ENCODE assay signal across 8 mouse cellular contexts in the genomic region with DNA sequence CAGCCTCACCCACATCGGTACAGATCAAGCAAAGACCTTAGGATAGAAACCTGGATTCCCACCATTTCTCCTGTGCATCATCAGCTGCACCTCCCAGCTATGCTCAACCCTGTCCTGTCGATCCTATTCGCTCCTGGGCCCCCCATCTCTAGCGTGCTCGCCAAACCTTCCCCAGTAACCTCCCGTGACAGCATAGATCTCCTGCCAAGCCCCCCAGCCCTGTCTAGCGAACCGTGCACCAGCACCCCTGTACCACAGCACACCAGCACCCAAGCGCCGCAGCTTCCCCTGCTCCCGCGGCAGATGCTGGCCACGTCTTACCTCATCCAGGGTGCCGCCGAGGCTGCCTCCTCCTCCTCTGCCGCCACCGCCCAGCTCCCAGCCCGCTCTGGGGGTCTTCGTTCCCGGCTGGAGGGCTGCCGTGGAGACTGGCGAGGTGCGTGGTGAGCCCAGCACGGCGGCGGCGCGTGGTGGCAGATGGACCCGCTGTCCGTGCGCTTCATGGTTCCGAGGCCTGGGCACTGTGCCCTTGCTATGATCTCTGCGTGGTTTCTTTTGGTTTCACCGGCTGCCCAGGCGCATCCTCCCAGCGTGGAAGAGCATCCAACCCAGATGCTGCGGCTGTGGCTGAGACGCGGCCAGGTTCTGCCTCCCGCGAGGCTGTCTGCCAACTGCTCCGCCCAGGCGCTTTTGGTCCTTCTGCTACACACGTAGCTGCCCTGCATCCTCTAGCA. TPM values are rescaled to one million over a fixed set of nuclear protein-coding genes. Genes with fewer than 3 reads are reported as not detected.
DNase-seq lines count a peak whose midpoint lies in the region; ATAC-seq and TF ChIP-seq lines count a peak whose summit lies in the region.

Gene Pde4dip (minus strand): TSS at position 540 of the 734 bp plus-strand sequence.

- peak; percentile 84 for ATAC-seq in hindbrain, embryonic 15.5 days (ENCODE audit: low FRiP score, low read depth)
- no peak for ATAC-seq in limb, embryonic 12.5 days (ENCODE audit: insufficient number of reproducible peaks, insufficient read depth, low FRiP score, low TSS enrichment, low read depth)

- H3K9me3 ChIP-seq in hindbrain, embryonic 15.5 days: no peaks in the 10 kb centered on the region
- no peaks in the 10 kb centered on the region for H3K9me3 ChIP-seq in limb, embryonic 12.5 days

- no peak for TF ChIP-seq CTCF in testis, adult 2 months (IDR thresholded peaks at IDR 0.05; ENCODE audit: control insufficient read depth, insufficient read depth, insufficient replicate concordance, low read depth, low read length)

- H3K27me3 ChIP-seq in testis, adult 2 months (ENCODE audit: control insufficient read depth, insufficient read depth, low read length): no peaks in the 10 kb centered on the region
- H3K27me3 ChIP-seq in hindbrain, embryonic 15.5 days: no peaks in the 10 kb centered on the region
- peaks cover 35% of the 10 kb centered on the region for H3K27me3 ChIP-seq in limb, embryonic 12.5 days

- peak within 1 kb of the TSS; percentile 64 for H3K4me2 ChIP-seq in hindbrain, embryonic 15.5 days
- H3K4me2 ChIP-seq in limb, embryonic 12.5 days: peak within 1 kb of the TSS; percentile 94

- no peak for TF ChIP-seq POLR2A in testis, adult 2 months (IDR thresholded peaks at IDR 0.05; ENCODE audit: control insufficient read depth, low read depth, low read length)

- peaks cover 6% of the 10 kb centered on the region; the same call in 1 of the 2 replicates for H3K4me1 ChIP-seq in testis, adult 2 months (ENCODE audit: control insufficient read depth, insufficient read depth, low read length)
- peaks cover 5% of the 10 kb centered on the region for H3K4me1 ChIP-seq in hindbrain, embryonic 15.5 days (replicated peaks)
- peaks cover 8% of the 10 kb centered on the region for H3K4me1 ChIP-seq in limb, embryonic 12.5 days (replicated peaks)

- WGBS in hindbrain, embryonic 15.5 days: under 1% methylated on average over 43 of the region's 44 CpGs
- 2% methylated on average over 44 of the region's 44 CpGs for WGBS in limb, embryonic 12.5 days

- H3K27ac ChIP-seq in testis, adult 2 months (ENCODE audit: control insufficient read depth, insufficient read depth, low read depth, low read length): no peak within 1 kb of the TSS
- peak within 1 kb of the TSS; percentile 90 for H3K27ac ChIP-seq in hindbrain, embryonic 15.5 days (replicated peaks)
- H3K27ac ChIP-seq in limb, embryonic 12.5 days: no peak within 1 kb of the TSS

- H3K36me3 ChIP-seq in testis, adult 2 months (ENCODE audit: control insufficient read depth, insufficient read depth, low read length): no peaks in the 10 kb centered on the region
- no peaks in the 10 kb centered on the region for H3K36me3 ChIP-seq in hindbrain, embryonic 15.5 days
- no peaks in the 10 kb centered on the region for H3K36me3 ChIP-seq in limb, embryonic 12.5 days

- H3K4me3 ChIP-seq in testis, adult 2 months (ENCODE audit: control insufficient read depth, low read depth, low read length): peak within 1 kb of the TSS; percentile 32
- peak within 1 kb of the TSS; percentile 61 for H3K4me3 ChIP-seq in hindbrain, embryonic 15.5 days
- H3K4me3 ChIP-seq in limb, embryonic 12.5 days (replicated peaks): peak within 1 kb of the TSS; percentile 53

- H3K9ac ChIP-seq in hindbrain, embryonic 15.5 days: peak within 1 kb of the TSS; percentile 79
- peak within 1 kb of the TSS; percentile 61 for H3K9ac ChIP-seq in limb, embryonic 12.5 days (replicated peaks)

- DNase-seq in testis, postnatal 14 days (ENCODE audit: low spot score): no peak
- peak; percentile 94 to 96 for DNase-seq in cerebellum, postnatal 10 days
- peak; percentile 82 to 86 for DNase-seq in frontal cortex, postnatal 36 days (ENCODE audit: low spot score in 2 of 2)
- DNase-seq in retina, embryonic 14.5 days (ENCODE audit: low spot score): peak; percentile 43
- DNase-seq in urinary bladder, postnatal 36 days (ENCODE audit: low spot score in 2 of 2): no peak

RNA-seq across cellular contexts. Expression of gene Pde4dip, which starts in this region (rescaled TPM):
- 142 and 160 TPM in 2 replicates for polyA plus RNA-seq in testis, adult 2 months (2012; rRNA removed)
- 62.3 and 66.1 TPM in 2 replicates for polyA plus RNA-seq in hindbrain, embryonic 15.5 days (2015; fragmentation: Nextera tagmentation; extraction: Ambion mirVana)
- 31.9 and 35.8 TPM in 2 replicates for polyA plus RNA-seq in limb, embryonic 12.5 days (2016; fragmentation: Nextera tagmentation; extraction: Ambion mirVana)

Comparison
In these comparisons a context has a peak if more than half of its experiments do, and no peak if none do; other contexts are left out.
1. DNase-seq: peak in cerebellum, postnatal 10 days (2 of 2), frontal cortex, postnatal 36 days (2 of 2) and retina, embryonic 14.5 days (single experiment); none in testis, postnatal 14 days (single experiment) and urinary bladder, postnatal 36 days (0 of 2).
2. Peak in every context shown above with its lines, with median percentiles within 50 percentile points of each other: H3K4me3 ChIP-seq.